Mouse (Mus musculus): ENCODE measurements around the gene Kap.

- no peak for TF ChIP-seq EP300 (IDR thresholded peaks at IDR 0.05; ENCODE audit: low read depth)
- no peak for TF ChIP-seq CTCF (IDR thresholded peaks at IDR 0.05; ENCODE audit: low read depth)
Observed at GRCm38 (mm10) chr6:133855871-133856270, 2.3 kb upstream of the Kap start.
